Mouse (Mus musculus) neural tube, embryonic 10.5 days (tissue): ENCODE results near the gene Zbtb12.

Experiments used
- DNase-seq: peaks from one replicate; pipeline ENCODE4 v3.0.0-alpha.2; 2017; ENCODE audit warnings: low spot score; ENCODE audit errors: extremely low spot score

The Zbtb12 gene

DNA sequence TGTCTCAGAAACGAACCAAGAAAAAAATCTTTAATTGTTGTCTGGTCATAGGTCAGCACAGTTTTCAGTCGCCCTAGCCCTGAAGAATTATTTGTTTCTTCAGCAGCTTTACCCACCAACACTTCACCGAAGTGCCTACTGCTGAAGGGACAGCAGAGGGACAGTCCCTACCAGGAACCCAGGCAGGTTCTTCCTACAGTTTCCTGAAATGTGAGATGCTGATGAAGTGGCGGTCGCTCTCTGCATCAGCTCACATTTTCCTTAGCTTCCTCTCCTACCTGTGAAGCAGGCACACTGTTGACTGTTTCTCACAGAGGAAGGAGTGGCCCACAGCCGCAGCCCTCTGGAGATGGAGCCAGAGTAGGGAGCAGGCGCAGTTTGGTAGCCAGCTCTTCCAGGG lies 13.3 kb upstream of the Zbtb12 start:
- DNase-seq, result no peak

DNA sequence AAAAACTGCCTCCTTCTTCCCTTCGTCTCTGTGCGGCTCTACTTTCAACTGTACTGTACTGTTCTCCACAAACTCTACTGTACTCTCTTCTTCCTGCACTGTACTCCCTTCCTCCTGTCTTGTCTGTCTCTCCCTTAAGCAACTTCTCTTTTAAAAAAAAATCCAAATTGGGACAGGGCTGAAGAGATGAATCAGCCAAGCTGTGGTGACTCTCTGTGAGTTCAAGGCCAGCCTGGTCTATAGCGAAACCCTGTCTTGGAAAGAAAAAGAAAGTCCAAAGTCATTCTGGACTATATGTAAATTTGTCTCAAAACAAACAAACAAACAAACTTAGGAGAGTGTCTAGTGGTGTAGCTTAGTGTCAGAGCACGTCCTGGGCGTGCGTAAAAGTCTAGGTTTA lies 5.0 kb upstream of the Zbtb12 start:
- no peak for DNase-seq

DNA sequence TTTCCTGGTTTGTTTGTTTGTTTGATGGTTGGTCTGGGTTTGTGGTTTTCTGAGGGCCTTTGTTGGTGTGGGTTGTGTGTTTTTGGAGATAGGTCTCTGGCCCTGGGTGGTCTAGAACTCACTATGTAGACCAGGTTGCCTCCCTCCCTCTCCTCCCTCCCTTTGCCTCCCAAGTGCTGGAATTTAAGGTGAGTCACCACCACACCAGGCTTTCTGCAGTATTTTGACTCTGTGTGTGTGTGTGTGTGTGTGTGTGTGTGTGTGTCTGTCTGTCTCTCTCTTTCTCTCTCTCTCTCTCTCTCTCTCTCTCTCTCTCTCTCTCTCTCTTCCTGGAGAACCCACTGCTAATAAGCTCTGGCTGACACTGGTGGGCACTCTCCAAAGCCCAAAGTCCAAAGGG lies 1.9 kb downstream of the Zbtb12 start:
- DNase-seq, result no peak

DNA sequence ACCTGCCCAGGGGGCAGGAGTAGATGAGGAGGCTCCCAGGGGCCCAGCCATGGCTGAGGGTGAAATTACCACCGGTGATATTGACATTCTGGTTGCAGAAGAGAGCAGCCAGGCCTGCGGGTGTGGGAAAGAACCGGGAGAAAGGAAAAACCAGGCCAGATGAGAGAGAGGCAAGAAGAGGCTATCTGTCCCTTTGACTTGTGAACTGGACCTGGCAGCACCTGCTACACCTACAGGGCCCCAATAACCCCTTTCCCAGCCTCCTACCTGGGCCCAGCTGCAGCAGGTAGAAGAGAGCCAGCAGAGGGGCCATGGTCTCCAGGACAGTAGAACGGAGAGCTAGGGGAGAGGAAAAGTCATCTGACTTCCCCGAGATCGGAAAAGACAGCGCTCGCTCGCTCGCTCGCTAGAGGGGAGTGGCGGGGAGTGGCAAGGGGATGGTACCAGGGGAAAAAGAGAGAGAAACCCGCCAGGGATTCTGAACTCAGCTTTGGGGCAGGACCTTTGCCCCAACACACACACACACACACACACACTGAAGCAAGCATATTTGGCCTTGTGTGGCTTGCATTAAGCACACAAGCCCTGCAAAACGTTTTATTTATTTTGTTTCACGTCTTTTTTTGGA lies 2.5 kb downstream of the Zbtb12 start, which contains the start of gene Gm20547:
Gm20547 (minus strand) TSS at position 360 of the 628 bp plus-strand sequence.
- DNase-seq, result no peak

DNA sequence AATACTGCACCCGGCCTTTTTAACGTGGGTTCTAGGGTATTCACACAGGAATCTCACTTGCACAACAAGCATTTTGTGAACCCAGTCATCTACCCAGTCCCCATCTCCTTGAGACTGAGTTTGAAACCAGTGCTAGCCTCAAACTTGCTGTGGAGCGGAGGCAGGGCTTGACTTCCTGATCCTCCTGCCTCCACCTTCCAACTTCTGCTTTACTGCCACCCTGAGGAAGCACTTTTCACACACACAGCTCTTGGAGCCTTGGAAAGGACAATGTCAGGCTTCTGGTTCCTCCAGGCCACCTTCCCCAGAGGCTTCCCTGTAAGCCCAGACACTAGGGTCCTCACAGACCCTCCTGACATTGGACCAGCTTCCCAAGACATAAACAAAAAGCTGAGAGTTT lies 4.0 kb downstream of the Zbtb12 start:
- no peak for DNase-seq

DNA sequence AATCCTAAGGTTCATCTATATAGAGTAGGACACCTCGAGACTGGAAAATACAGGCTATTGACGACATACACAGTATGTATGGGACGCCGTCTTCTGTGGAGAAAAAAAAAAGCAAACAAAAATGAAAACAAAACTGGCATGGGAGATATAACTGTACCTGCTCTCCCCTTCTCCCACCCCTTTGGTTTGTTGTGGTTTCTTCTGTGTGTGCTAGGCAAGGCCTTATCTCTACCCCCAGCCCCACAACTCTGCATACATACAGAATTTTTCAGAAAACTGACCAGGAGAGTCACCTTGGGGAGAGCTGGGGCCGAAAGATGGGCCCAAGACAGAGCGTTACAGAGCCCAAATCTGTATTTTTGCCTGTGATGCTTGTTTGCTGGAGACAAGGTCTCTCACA lies 5.4 kb downstream of the Zbtb12 start:
- DNase-seq, result no peak

DNA sequence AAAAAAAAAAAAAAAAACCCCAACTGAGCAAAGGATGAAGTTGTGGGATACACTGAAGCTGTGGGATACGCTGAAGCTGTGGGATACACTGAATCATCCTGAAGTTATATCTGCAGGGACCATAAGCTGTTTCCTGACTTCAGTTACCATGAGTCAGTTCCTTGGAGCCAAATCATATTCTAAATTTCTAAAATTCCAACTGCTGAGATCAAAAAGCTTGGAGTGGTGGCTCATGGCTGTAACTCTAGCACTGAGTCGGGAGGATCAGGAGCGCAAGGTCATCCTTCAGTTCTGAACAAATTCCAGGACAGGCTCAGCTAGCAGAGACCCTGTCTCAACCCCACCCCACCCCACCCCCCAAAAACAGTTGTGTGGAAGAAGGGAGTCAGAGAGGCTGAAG lies 6.3 kb downstream of the Zbtb12 start:
- DNase-seq, result no peak

DNA sequence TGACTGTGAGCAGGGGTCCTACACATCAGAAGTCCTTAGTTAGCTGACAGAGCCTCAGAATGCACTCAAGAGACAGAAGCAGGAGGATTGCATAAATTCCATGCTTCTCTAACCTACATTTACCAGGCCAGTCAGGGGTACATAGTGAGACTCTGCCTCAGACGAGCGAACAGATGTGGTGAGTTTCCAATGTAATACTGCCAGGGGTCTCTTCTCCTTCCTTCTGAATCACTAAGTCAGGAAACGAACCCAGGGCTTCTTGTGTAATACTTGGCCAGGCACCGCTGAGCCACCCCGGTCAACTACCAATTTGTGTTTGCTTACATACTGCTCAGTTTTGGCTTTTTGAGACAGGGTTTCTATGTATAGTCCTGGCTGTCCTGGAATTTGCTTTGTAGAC lies 8.7 kb downstream of the Zbtb12 start:
- no peak for DNase-seq

DNA sequence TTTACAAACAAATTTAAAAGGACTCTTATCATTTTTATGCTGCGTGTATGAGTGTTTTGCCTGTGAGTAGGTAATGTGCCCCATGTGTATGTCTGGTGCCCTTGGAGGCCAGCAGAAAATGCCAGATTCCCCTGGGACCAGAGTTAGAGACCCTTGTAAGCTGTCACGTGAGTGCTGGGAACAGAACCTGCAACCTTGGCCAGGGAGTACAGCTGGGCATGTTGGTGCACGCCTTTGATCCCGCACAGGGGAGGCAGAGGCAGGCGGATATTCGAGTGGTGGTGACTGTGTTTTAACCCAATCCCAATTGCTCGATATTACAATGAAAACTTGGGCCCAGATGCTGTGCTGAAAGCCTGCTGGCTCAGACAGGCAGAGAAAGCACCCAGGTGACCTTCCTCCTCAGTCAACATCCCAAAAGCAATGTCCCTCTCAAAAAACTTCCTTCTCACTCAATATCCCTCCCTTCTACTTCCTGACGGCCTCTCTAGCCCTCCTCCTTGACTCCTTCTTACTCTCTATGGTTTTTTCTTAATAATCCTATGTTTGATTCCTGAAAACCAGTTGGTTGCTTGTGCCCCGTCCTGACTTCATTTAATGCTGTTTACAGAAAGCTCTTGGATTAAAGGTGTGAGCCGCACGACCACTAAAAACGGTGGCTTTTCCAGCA lies 10.9 kb downstream of the Zbtb12 start:
- no peak for DNase-seq

DNA sequence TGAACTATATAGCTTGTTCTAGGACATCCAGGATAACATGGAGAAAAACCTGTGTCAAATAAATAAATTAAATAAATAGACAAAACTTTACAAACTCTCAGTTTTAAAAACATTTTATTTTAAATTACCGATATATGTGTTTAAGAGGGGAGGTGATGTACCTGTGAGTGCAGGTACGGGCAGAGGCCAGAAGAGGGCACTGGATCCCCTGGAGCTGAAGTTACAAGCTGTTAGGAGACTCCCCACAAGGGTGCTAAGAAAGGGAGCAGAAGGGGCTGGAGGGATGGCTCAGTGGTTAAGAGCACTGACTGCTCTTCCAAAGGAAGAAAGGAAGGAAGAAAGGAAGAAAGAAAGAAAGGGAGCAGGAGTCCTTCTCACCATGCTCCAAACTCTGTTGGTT lies 12.1 kb downstream of the Zbtb12 start:
- DNase-seq, result no peak

DNA sequence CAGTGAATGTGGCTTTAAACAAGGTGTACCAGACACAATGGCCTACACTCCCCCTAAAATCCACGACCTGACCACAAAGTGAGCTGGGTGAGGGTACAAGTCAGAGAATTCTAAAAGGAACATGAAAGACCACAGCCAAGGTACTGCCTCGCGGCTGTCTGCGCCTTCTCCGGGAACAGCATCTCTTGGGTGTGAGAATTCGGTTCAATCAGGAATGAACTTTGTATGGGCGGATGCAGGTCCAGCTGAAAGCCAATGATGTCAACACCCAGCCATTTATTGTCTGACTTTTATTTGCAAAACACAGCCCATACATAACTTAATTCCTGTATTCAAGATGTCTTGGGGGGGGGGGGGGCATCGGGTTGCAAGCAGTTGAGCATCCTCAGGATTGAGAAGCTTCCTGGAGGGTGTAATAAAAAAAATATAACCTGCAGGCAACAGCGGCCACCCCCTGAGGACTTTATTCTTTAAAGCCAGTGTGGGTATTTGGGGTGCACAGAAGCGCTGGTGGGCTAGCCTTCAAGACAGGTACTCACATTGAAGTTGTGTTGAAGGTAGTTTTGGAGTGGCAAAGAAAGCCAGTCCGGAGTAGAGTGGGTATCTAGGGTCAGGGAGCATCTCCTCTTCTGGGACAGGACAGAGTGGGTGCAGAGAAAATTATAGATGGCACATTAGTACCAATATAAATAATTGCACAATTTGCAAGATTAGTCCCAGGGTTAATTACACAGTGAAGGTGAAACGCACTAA lies 14.0 kb downstream of the Zbtb12 start:
- DNase-seq, result no peak

DNA sequence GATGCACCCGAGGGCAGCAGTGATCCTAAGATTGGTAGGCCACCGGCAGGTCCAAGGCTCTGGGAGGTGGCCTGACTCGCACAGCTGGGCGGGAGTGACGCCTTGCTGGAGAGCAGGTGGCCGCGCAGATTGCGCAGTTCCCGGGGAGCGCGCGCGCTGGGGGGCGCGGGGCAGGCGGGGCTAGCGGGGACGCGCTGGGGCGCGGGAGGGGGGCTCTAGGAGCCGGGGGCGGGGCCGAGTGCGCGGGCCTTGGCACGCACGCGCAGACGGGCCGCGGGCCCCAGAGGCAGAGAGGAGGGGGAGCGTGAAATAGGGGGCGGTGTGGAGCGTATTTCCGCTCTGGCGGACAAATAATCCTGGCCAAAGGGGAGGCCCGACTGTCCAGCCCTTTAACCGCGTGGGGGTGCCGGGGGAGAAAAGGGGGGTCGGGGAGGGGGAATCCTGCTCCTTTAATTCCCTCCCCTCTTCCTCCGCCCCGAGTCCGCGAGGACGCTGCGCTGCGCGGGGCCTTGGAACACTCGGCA lies 14.9 kb downstream of the Zbtb12 start:
- DNase-seq, result peak; percentile 94

DNA sequence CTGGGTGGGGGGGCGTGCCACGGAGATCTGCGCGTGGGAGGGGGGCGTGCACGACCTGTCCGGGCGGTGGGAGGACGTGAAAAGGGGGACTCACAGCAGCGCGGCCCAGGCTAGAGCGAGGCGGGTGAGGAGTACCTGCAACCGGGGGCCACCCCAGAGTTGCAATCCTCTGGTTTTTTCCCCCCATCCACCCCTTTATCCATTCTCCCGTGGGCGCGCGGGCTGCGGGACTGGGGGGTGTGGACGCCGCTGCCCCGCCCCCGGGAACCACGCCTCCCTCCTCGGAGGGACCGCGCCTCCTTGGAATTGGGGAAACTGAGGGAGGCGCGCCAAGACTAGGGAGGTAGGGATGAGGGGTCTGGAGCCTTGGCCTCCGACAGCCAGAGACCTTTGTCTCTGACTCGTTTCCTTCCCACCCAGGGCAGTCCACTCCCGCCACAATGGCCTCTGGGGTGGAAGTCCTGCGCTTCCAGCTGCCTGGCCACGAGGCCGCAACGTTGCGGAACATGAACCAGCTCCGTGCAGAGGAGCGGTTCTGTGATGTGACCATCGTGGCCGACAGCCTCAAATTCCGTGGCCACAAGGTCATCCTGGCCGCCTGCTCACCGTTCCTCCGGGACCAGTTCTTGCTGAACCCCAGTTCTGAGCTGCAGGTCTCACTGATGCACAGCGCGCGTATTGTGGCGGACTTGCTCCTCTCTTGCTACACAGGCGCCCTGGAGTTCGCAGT lies 15.7 kb downstream of the Zbtb12 start:
- peak; percentile 64 for DNase-seq

DNA sequence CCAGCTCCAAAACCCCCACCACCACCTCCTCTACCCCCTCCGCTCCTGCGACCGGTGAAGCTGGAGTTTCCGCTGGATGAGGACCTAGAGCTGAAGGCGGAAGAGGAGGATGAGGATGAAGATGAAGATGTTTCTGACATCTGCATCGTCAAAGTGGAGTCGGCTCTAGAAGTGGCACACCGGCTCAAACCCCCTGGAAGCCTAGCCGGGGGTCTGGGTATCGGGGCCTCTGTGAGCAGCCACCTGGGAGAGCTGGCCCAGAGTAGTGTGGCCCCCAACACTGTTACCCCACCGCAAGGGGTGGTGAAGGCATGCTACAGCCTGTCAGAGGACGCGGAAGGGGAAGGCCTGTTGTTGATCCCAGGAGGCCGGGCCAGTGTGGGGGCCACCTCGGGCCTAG lies 16.4 kb downstream of the Zbtb12 start:
- no peak for DNase-seq

DNA sequence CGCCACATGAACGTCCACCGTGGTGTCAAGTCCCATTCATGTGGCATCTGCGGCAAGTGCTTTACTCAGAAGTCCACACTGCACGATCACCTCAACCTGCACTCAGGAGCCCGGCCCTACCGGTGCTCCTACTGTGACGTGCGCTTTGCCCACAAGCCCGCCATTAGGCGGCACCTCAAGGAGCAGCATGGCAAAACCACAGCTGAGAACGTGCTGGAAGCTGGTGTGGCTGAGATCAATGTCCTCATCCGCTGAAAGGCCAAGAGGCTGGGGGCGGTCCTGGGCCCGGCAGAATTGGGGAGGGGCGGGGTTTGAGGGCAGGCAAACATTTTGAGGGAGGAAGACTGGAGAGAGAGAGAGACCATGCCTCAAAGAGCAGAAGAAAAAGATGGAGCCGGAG lies 17.1 kb downstream of the Zbtb12 start:
- no peak for DNase-seq

DNA sequence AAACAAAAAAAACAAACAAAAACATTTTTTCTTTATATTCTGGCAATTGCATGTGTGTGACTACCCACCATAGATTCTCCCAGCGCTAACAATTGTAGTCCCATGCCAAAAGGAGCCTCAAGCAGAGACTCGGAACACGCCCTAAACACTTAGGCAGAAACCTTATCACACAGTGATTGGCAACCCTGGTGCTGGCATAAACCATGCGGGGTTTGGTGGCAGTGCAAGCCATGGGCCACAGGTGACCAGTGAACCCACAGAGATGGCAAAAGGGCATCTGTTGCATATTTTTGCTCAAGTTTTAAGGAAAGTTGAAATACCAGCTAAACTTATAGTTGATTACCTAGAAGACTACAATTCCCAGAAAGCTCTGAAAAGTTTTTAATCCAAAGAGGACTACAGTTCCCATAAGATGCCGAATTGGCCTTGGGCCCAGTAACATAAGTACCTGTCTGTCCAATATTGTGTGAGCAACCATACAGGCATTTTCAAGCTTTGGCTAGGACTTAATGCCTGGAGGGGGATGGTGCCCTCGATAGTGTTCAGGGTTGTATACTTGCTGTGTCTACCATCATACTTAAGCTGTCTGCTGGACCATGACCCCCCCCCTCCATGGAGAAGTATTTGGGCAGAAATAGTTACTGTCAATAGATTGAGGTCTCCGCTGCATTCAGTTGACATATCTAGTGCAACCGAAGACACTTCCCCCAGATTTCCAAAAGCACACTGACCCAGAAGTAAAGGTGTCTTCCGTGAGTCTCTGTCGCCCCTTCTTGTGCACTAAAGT lies 18.3 kb downstream of the Zbtb12 start:
- no peak for DNase-seq

DNA sequence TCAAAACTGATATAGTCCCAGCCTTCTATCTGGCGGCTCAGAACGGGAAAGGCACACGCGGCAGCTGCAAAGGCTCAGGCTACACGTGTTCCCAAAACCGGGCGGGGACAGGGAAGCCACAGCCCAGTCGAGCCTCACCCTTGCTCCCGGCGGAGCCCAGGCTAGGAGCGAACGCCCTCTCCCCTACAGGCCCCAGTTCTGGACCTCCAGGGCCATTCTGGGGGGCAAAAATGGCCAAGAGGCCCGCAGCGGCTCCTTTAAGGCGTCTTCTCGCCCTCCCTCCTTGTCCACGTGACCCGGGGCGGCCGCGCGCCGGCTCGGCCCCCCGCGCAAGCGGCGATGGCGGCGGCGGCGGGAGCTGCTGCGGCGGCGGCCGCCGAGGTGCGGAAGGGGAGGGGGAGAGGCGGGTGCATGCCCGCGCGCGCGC lies 18.9 kb downstream of the Zbtb12 start, which contains the start of the genes C2 and Ehmt2:
C2 (minus strand) TSS at position 106 of the 427 bp plus-strand sequence.
Ehmt2 (plus strand) TSS at position 310 of the 427 bp plus-strand sequence.
- DNase-seq, result peak; percentile 89

DNA sequence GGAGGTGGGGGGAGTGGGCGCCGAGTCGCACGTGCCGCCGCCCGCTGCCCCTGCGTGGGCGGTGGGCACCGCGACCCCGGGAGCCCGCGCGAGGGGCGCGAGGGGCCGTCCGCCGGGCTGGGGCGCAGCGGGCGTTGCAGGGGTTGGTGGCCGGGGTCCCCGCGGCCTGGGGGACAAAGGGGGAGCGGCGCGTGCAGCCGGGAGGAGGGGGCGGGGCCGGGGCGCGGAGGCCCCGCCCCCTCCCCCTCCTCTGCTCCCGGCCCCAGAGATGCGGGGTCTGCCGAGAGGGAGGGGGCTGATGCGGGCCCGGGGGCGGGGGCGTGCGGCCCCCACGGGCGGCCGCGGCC lies 19.4 kb downstream of the Zbtb12 start:
- no peak for DNase-seq

DNA sequence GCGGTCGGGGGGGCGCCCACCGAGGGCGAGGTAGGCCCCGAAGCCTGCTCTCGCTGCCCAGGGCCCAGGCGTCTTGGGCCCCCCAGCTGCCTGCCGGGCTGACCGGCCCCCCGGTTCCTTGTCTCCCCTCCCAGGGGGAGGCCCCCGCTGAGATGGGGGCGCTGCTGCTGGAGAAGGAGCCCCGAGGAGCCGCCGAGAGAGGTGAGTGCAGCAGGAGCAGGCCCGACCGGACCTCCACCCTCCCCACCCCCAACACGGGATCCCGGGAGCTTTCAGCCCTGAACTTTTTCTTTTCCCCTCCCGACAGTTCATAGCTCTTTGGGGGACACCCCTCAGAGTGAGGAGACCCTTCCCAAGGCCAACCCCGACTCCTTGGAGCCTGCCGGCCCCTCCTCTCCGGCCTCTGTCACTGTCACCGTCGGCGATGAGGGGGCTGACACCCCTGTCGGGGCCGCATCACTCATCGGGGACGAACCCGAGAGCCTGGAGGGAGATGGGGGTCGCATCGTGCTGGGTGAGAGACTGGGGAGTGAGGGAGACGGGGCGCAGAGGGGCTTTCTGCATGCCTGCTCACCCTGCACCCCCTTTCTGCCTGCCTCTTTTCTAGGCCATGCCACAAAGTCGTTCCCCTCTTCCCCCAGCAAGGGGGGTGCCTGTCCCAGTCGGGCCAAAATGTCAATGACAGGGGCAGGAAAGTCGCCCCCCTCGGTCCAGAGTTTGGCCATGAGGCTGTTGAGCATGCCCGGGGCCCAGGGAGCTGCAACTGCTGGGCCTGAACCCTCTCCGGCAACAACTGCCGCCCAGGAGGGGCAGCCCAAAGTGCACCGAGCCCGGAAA lies 20.0 kb downstream of the Zbtb12 start:
- peak; percentile 57 for DNase-seq

DNA sequence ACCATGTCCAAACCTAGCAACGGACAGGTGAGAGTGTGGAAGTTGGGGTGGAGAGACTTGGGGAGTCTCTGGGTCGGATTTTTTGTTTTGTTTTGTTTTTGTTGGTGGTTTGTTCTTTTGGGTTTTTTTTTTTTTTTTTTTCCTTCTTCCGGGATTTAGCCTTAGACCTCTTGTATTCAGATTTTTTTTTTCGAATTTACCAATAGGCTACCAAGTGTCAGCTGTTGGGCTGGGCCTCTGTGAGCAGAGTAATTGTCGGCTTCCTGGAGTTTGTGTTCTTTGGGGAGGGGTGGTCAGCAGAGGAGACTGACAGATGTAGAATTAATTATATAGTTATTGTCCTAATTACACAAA lies 20.6 kb downstream of the Zbtb12 start:
- no peak for DNase-seq
